Mouse (Mus musculus) lung, adult 2 months (tissue): Measurements from ENCODE around the gene Gm3417.
"Not testable (repeated sequence)": the region's sequence is repeated elsewhere in the genome, so short reads cannot be mapped to it uniquely, and the experiment has no call there.

Experiments used
- CTCF ChIP-seq: fragments of 200-500 bp; IDR thresholded peaks from 2 replicates; pipeline ENCODE4 v1.5.1; 2011; ENCODE audit warnings: mild to moderate bottlenecking, low read length, control low read depth; ENCODE audit not compliant: insufficient read depth
- POLR2A ChIP-seq: fragments of 200-500 bp; IDR thresholded peaks from 2 replicates; pipeline ENCODE4 v1.6.1; 2011; ENCODE audit warnings: low read depth, mild to moderate bottlenecking, control low read depth, low read length, borderline replicate concordance; ENCODE audit errors: extremely low read depth

- not testable (repeated sequence) for TF ChIP-seq CTCF, POLR2A
Measured at GRCm38 (mm10) chr17:15009706-15010413, 31.3 kb upstream of the Gm3417 start, which contains the start of gene Gm3435.
